Mouse (Mus musculus) megakaryocyte, embryonic 14.5 days (primary cell): Measurements from ENCODE around the gene Opa1.

Experiments used
- FLI1 ChIP-seq: IDR thresholded peaks from 2 replicates; pipeline ENCODE4 v1.6.1; 2012; ENCODE audit warnings: low read length, inconsistent platforms, mixed read lengths
- GATA1 ChIP-seq: IDR thresholded peaks from 3 replicates; pipeline ENCODE4 v1.6.1; 2012; ENCODE audit warnings: mixed read lengths, low read length, inconsistent platforms, borderline replicate concordance

- TF ChIP-seq GATA1 (no peak), FLI1 (no peak)
Observed at GRCm38 (mm10) chr16:29673230-29673629, 94.1 kb downstream of the Opa1 start.
